Mouse (Mus musculus): ENCODE data around the gene Clec4d.

- TF ChIP-seq CTCF (IDR thresholded peaks at IDR 0.05; ENCODE audit: extremely low read depth, insufficient read length, insufficient replicate concordance, low read depth, low read length) (no peak), POLR2A (IDR thresholded peaks at IDR 0.05; ENCODE audit: low read depth, low read length) (no peak)
Measured at GRCm38 (mm10) chr6:123292751-123293400, 31.0 kb downstream of the Clec4d start.

All from small intestine, adult 2 months (tissue).